Mouse (Mus musculus): Measurements from ENCODE around the gene Ttc38. TPM values are rescaled to one million over a fixed set of nuclear protein-coding genes. Genes with fewer than 3 reads are reported as not detected.

The Ttc38 gene
- polyA plus RNA-seq, 1 experiment from 2014 or later, result 6.6 TPM

DNA sequence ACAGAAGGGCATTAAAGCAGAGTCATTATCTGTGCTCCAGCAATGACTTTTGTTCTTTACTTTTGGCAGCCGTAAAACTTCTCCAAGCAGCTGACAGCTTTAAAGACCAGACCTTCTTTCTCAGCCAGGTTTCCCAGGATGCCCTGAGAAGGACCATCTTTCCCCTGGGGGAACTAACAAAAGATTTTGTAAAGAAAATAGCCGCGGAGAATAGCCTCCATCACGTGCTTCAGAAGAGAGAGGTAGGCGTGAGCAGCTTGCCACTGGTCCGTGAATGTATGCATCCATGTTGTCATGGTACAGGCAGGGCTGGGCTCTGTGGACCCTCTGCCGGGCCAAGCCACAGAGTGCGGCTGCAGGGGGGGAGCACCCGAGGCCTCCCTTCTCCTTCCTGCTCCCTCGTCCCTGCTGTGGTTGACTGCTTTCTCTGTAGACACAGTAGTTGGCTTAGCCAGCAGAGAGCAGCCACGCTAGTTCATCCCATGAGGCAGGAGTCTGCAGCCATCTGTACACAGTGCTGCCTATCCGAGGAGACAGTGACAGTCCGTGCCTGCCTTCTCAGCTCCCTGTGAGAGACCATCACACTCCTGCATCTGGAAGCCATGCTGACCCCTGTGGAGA is 60.5 kb downstream of the Ttc38 start:
- Histone ChIP-seq H3K9me3 (ENCODE audit: control insufficient read depth, low read length) (no peaks in the 10 kb centered on the region), H3K27me3 (replicated peaks; ENCODE audit: control insufficient read depth, insufficient read depth, low read length) (no peaks in the 10 kb centered on the region), H3K36me3 (ENCODE audit: control insufficient read depth, insufficient read depth, low read length) (peaks cover 79% of the 10 kb centered on the region), H3K4me2 (ENCODE audit: low read length) (no peak overlapping the region), H3K4me3 (ENCODE audit: low read depth, low read length) (no peak overlapping the region), H3K4me1 (replicated peaks; ENCODE audit: control insufficient read depth, insufficient read depth, low read length) (no peaks in the 10 kb centered on the region), H3K27ac (ENCODE audit: low read depth) (no peak overlapping the region), H3K9ac (ENCODE audit: low read length) (no peak overlapping the region)
- DNase-seq (ENCODE audit: low spot score) (no peak), ATAC-seq (replicated peaks; ENCODE audit: low FRiP score, low TSS enrichment, low read depth) (no peak)
- WGBS, result 80% methylated on average over 13 of the region's 13 CpGs

DNA sequence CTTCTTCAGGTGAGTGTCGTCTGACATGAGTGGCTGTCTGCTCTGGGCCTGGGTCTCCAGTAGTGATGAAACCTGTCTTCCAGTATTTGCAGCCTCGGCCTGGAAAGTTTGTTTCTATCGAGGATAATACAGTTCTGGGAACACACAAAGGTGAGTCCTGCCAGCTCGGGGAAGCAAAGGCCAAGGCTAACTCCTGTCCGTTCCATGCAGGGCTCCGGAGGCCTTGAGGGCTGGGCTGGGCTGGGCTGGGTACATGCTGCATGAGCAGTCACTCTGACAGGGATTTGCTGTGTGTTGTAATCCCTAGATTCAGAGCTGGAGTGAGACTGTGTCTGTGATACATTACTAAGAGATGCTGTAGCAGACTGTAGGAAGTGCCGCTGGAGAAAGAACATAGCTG is 61.8 kb downstream of the Ttc38 start:
- DNase-seq (ENCODE audit: low spot score) (no peak), ATAC-seq (replicated peaks; ENCODE audit: low FRiP score, low TSS enrichment, low read depth) (no peak)
- H3K4me3 ChIP-seq (ENCODE audit: low read depth, low read length), result no peak overlapping the region
- no peaks in the 10 kb centered on the region for H3K4me1 ChIP-seq (replicated peaks; ENCODE audit: control insufficient read depth, insufficient read depth, low read length)
- no peak overlapping the region for H3K9ac ChIP-seq (ENCODE audit: low read length)
- H3K9me3 ChIP-seq (ENCODE audit: control insufficient read depth, low read length), result no peaks in the 10 kb centered on the region
- 92% methylated on average over 7 of the region's 7 CpGs for WGBS
- H3K27ac ChIP-seq (ENCODE audit: low read depth), result no peak overlapping the region
- no peaks in the 10 kb centered on the region for H3K27me3 ChIP-seq (replicated peaks; ENCODE audit: control insufficient read depth, insufficient read depth, low read length)
- no peak overlapping the region for H3K4me2 ChIP-seq (ENCODE audit: low read length)
- H3K36me3 ChIP-seq (ENCODE audit: control insufficient read depth, insufficient read depth, low read length), result peaks cover 83% of the 10 kb centered on the region

DNA sequence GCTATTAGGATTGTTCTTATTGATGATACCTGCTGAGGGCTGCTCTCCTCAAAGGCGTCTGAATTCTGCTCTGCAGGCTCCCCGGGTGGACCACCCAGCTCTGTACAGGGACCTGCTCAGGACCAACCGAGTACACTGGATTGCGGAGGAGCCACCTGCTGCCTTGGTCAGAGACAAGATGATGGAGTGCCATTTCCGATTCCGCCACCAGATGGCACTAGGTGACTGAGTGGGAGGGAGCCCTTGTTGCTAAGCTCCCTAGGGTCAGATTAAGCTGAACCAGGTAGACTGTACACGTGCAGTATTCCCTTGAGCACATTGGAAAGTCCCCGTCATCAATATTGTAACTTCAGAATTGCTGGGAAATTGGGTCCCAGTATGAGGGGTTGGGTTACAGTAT is 64.2 kb downstream of the Ttc38 start:
- WGBS, result 17% methylated on average over 8 of the region's 8 CpGs
- Histone ChIP-seq H3K9ac (ENCODE audit: low read length) (no peak overlapping the region), H3K4me2 (ENCODE audit: low read length) (no peak overlapping the region), H3K9me3 (ENCODE audit: control insufficient read depth, low read length) (no peaks in the 10 kb centered on the region), H3K27ac (ENCODE audit: low read depth) (no peak overlapping the region), H3K27me3 (replicated peaks; ENCODE audit: control insufficient read depth, insufficient read depth, low read length) (no peaks in the 10 kb centered on the region), H3K4me3 (ENCODE audit: low read depth, low read length) (no peak overlapping the region), H3K36me3 (ENCODE audit: control insufficient read depth, insufficient read depth, low read length) (peaks cover 74% of the 10 kb centered on the region), H3K4me1 (replicated peaks; ENCODE audit: control insufficient read depth, insufficient read depth, low read length) (no peaks in the 10 kb centered on the region; the same call in 1 of the 2 replicates)
- DNase-seq (ENCODE audit: low spot score), result peak; percentile 97
- peak; percentile 38; the same call in 1 of the 2 replicates for ATAC-seq (replicated peaks; ENCODE audit: low FRiP score, low TSS enrichment, low read depth)

DNA sequence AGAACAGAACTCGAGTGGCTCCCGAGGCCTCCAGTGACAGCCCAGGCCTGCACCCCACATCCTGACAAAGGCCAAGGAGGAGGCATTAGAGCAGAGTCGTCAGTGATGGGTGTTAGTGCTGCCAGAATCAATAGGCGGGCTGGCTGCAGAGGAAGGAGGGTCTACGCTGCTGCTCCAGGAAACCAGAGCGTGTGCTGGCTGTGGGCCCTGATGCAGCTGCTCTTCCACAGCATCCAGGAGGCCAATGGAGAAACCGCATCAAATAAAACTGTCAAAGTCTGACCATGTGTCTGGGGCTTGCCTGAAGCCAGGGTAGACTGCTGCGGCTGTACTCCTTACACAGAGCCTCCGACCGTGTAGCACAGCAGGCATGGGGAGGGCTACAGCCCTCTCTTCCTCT is 65.0 kb downstream of the Ttc38 start:
- Histone ChIP-seq H3K9me3 (ENCODE audit: control insufficient read depth, low read length) (no peaks in the 10 kb centered on the region), H3K4me2 (ENCODE audit: low read length) (no peak overlapping the region), H3K27me3 (replicated peaks; ENCODE audit: control insufficient read depth, insufficient read depth, low read length) (no peaks in the 10 kb centered on the region), H3K27ac (ENCODE audit: low read depth) (no peak overlapping the region), H3K4me3 (ENCODE audit: low read depth, low read length) (no peak overlapping the region), H3K36me3 (ENCODE audit: control insufficient read depth, insufficient read depth, low read length) (peaks cover 66% of the 10 kb centered on the region), H3K9ac (ENCODE audit: low read length) (no peak overlapping the region), H3K4me1 (replicated peaks; ENCODE audit: control insufficient read depth, insufficient read depth, low read length) (no peaks in the 10 kb centered on the region; the same call in 1 of the 2 replicates)
- 86% methylated on average over 10 of the region's 10 CpGs for WGBS
- DNase-seq (ENCODE audit: low spot score), result no peak
- ATAC-seq (replicated peaks; ENCODE audit: low FRiP score, low TSS enrichment, low read depth), result no peak

DNA sequence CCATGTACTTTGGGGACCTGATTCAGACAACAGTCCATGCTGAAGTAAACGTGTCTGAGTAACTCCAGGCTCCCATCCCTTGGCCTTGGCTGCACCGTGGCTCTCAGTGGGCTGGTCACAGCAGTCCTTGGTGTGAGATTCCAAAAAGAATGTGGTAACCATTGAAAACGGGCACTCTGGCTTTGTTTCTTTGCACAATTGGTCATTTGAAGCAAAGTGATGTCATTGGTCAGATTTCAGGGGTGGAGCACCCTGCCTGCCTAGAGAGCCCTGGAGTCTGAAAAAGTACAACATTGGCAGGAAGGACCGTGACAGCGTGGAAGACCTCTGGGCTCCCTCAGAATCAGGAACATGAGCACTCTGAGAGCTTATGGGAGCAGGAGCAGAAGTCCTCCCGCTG is 67.3 kb downstream of the Ttc38 start:
- Histone ChIP-seq H3K36me3 (ENCODE audit: control insufficient read depth, insufficient read depth, low read length) (peaks cover 44% of the 10 kb centered on the region), H3K4me2 (ENCODE audit: low read length) (no peak overlapping the region), H3K4me3 (ENCODE audit: low read depth, low read length) (no peak overlapping the region), H3K4me1 (replicated peaks; ENCODE audit: control insufficient read depth, insufficient read depth, low read length) (no peaks in the 10 kb centered on the region; the same call in 1 of the 2 replicates), H3K27ac (ENCODE audit: low read depth) (no peak overlapping the region), H3K9me3 (ENCODE audit: control insufficient read depth, low read length) (no peaks in the 10 kb centered on the region), H3K27me3 (replicated peaks; ENCODE audit: control insufficient read depth, insufficient read depth, low read length) (no peaks in the 10 kb centered on the region), H3K9ac (ENCODE audit: low read length) (no peak overlapping the region)
- 66% methylated on average over 6 of the region's 6 CpGs for WGBS
- DNase-seq (ENCODE audit: low spot score), result no peak
- no peak for ATAC-seq (replicated peaks; ENCODE audit: low FRiP score, low TSS enrichment, low read depth)

DNA sequence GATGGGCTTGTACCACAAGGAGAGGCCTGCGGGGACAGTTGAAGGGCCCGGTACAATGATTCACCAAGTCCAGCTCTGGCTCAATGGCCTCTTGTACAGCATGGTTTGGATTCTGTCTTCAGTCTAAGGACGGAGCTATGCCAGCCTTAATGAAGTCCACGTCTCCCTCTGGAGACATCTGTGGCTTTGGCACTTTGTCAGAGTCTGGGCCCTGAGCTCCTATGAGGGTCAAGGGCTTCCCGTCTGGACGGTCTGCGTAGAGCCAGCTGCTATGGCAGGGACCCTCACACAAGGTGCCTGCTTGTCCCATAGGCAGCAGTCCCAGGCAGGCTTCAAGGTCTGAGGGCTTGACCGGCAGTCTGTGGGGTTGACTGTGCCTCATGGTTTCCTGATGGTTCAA is 68.2 kb downstream of the Ttc38 start:
- H3K27ac ChIP-seq (ENCODE audit: low read depth), result no peak overlapping the region
- 67% methylated on average over 8 of the region's 8 CpGs for WGBS
- H3K36me3 ChIP-seq (ENCODE audit: control insufficient read depth, insufficient read depth, low read length), result peaks cover 35% of the 10 kb centered on the region

DNA sequence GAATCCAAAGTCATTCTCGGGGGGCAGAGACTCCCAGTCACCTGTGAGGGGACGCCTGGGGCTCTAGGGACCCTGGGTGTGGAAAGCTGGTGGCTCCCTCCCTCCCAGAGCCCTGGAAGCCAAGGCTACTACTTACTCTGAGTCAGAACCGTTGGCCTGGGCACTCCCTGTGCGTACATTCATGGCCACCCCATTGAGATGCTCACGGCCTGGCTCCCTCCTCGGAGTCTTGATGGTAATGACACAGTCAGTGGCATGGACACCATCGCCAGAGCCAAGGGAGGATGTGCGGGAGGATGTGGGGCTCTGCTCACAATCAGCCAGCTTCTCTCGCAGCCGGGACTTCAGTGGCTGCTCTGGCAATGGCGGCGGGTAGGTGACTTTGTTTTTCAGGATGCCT is 68.7 kb downstream of the Ttc38 start:
- whole genome bisulfite sequencing, result 79% methylated on average over 12 of the region's 12 CpGs
- DNase-seq (ENCODE audit: low spot score) (no peak), ATAC-seq (replicated peaks; ENCODE audit: low FRiP score, low TSS enrichment, low read depth) (no peak)
- Histone ChIP-seq H3K27me3 (replicated peaks; ENCODE audit: control insufficient read depth, insufficient read depth, low read length) (no peaks in the 10 kb centered on the region), H3K9me3 (ENCODE audit: control insufficient read depth, low read length) (no peaks in the 10 kb centered on the region), H3K4me3 (ENCODE audit: low read depth, low read length) (no peak overlapping the region), H3K27ac (ENCODE audit: low read depth) (no peak overlapping the region), H3K4me2 (ENCODE audit: low read length) (no peak overlapping the region), H3K4me1 (replicated peaks; ENCODE audit: control insufficient read depth, insufficient read depth, low read length) (no peaks in the 10 kb centered on the region; the same call in 1 of the 2 replicates), H3K36me3 (ENCODE audit: control insufficient read depth, insufficient read depth, low read length) (peaks cover 30% of the 10 kb centered on the region), H3K9ac (ENCODE audit: low read length) (no peak overlapping the region)

More for the DNA sequence above, 68.2 kb downstream of the Ttc38 start:
- no peaks in the 10 kb centered on the region for H3K27me3 ChIP-seq (replicated peaks; ENCODE audit: control insufficient read depth, insufficient read depth, low read length)
- H3K9ac ChIP-seq (ENCODE audit: low read length), result no peak overlapping the region
- H3K4me3 ChIP-seq (ENCODE audit: low read depth, low read length), result no peak overlapping the region
- ATAC-seq (replicated peaks; ENCODE audit: low FRiP score, low TSS enrichment, low read depth) (no peak), DNase-seq (ENCODE audit: low spot score) (no peak)
- H3K4me2 ChIP-seq (ENCODE audit: low read length), result no peak overlapping the region
- H3K4me1 ChIP-seq (replicated peaks; ENCODE audit: control insufficient read depth, insufficient read depth, low read length), result no peaks in the 10 kb centered on the region; the same call in 1 of the 2 replicates
- no peaks in the 10 kb centered on the region for H3K9me3 ChIP-seq (ENCODE audit: control insufficient read depth, low read length)

DNA sequence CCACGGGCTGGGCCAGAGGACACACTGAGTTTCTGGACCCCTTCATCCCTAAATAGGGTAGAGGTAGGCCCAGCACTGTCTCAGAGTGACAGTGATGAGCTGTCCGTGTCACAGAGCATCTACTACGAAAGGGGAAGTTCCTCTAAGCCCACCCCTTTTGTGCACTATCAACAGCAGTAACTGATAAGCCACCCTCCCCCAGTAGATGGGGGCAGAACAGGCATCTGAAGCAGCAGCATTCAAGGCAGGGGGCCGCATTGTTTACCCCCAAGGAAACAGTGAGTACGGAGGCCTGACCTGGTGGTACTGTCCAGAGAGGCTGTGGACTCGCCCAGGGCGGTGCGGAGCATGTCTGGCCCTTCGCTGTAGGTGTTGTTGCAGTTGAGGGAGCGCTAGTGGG is 70.4 kb downstream of the Ttc38 start:
- no peak for DNase-seq (ENCODE audit: low spot score)
- H3K27me3 ChIP-seq (replicated peaks; ENCODE audit: control insufficient read depth, insufficient read depth, low read length), result no peaks in the 10 kb centered on the region
- H3K9ac ChIP-seq (ENCODE audit: low read length), result no peak overlapping the region
- H3K9me3 ChIP-seq (ENCODE audit: control insufficient read depth, low read length), result no peaks in the 10 kb centered on the region
- no peak overlapping the region for H3K4me3 ChIP-seq (ENCODE audit: low read depth, low read length)
- H3K36me3 ChIP-seq (ENCODE audit: control insufficient read depth, insufficient read depth, low read length), result peaks cover 17% of the 10 kb centered on the region
- ATAC-seq (replicated peaks; ENCODE audit: low FRiP score, low TSS enrichment, low read depth), result no peak
- WGBS, result 81% methylated on average over 10 of the region's 10 CpGs
- H3K4me1 ChIP-seq (replicated peaks; ENCODE audit: control insufficient read depth, insufficient read depth, low read length), result no peaks in the 10 kb centered on the region; the same call in 1 of the 2 replicates
- H3K27ac ChIP-seq (ENCODE audit: low read depth), result no peak overlapping the region
- no peak overlapping the region for H3K4me2 ChIP-seq (ENCODE audit: low read length)

DNA sequence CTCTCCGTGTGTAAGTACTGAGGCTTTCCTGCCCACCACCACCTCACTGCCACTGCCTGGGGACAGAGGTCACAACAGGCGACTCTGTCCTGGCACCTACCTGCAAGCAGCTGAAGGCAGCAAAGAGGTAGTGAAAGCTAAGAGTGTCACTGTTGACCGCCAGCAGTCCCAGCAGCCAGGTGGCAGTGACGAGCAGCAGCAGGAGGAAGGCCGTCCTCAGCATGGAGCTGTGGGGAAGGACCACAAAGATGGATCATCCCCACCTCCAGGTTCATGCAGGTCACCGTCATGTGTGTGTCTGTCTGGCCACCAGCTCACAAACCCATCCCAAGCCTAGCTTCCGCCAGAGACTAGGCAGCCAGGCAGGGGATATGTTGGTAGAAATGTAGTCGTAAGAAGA is 71.7 kb downstream of the Ttc38 start:
- Histone ChIP-seq H3K27me3 (replicated peaks; ENCODE audit: control insufficient read depth, insufficient read depth, low read length) (no peaks in the 10 kb centered on the region), H3K4me1 (replicated peaks; ENCODE audit: control insufficient read depth, insufficient read depth, low read length) (no peaks in the 10 kb centered on the region; the same call in 1 of the 2 replicates), H3K4me2 (ENCODE audit: low read length) (no peak overlapping the region), H3K36me3 (ENCODE audit: control insufficient read depth, insufficient read depth, low read length) (peaks cover 4% of the 10 kb centered on the region; the same call in 1 of the 2 replicates), H3K9me3 (ENCODE audit: control insufficient read depth, low read length) (no peaks in the 10 kb centered on the region), H3K27ac (ENCODE audit: low read depth) (no peak overlapping the region), H3K9ac (ENCODE audit: low read length) (no peak overlapping the region), H3K4me3 (ENCODE audit: low read depth, low read length) (no peak overlapping the region)
- WGBS, result 55% methylated on average over 8 of the region's 8 CpGs
- ATAC-seq (replicated peaks; ENCODE audit: low FRiP score, low TSS enrichment, low read depth), result no peak
- no peak for DNase-seq (ENCODE audit: low spot score)

Measured in intestine, embryonic 14.5 days (tissue).